Mouse (Mus musculus) layer of hippocampus, postnatal 36 days (tissue): Measurements from ENCODE around the gene D6Ertd527e. TPM values are rescaled to one million over a fixed set of nuclear protein-coding genes. Genes with fewer than 3 reads are reported as not detected.

Source experiments
- DNase-seq, 2 experiments: peaks; one replicate each; pipeline ENCODE4 v3.0.0; 2022
- total RNA-seq, 2 experiments: library from RNA; stranded (reverse); gene quantifications; 2 replicates each; pipeline ENCODE4 v1.2.3; 2021

The D6Ertd527e gene
- total RNA-seq, 2 experiments from 2014 or later, result not detected

- no peak for DNase-seq
Observed at GRCm38 (mm10) chr6:87112125-87112524, 7.6 kb downstream of the D6Ertd527e start.

- DNase-seq, result no peak
Observed at GRCm38 (mm10) chr6:87115981-87116380, 11.4 kb downstream of the D6Ertd527e start.

- no peak for DNase-seq
Observed at GRCm38 (mm10) chr6:87116596-87116995, 12.1 kb downstream of the D6Ertd527e start.

GRCm38 (mm10) chr6:87119066-87119837, 14.7 kb downstream of the D6Ertd527e start:
- no peak for DNase-seq

- DNase-seq, result no peak
Observed at GRCm38 (mm10) chr6:87119975-87120374, 15.4 kb downstream of the D6Ertd527e start.

GRCm38 (mm10) chr6:87120661-87121060, 16.1 kb downstream of the D6Ertd527e start:
- DNase-seq, result no peak

- no peak for DNase-seq
Observed at GRCm38 (mm10) chr6:87121961-87122360, 17.4 kb downstream of the D6Ertd527e start.

- no peak for DNase-seq
Observed at GRCm38 (mm10) chr6:87123406-87123805, 18.9 kb downstream of the D6Ertd527e start.

- DNase-seq, result no peak
Observed at GRCm38 (mm10) chr6:87123973-87124372, 19.4 kb downstream of the D6Ertd527e start.

GRCm38 (mm10) chr6:87127049-87127753, 22.7 kb downstream of the D6Ertd527e start:
- no peak for DNase-seq

- DNase-seq, result no peak
Observed at GRCm38 (mm10) chr6:87129861-87130260, 25.3 kb downstream of the D6Ertd527e start.

GRCm38 (mm10) chr6:87130628-87131027, 26.1 kb downstream of the D6Ertd527e start:
- no peak for DNase-seq

- DNase-seq, result no peak
Observed at GRCm38 (mm10) chr6:87131078-87131477, 26.5 kb downstream of the D6Ertd527e start.

- no peak for DNase-seq
Observed at GRCm38 (mm10) chr6:87133520-87133919, 29.0 kb downstream of the D6Ertd527e start.

GRCm38 (mm10) chr6:87133966-87134546, 29.5 kb downstream of the D6Ertd527e start:
- no peak for DNase-seq

- no peak for DNase-seq
Observed at GRCm38 (mm10) chr6:87138479-87138878, 33.9 kb downstream of the D6Ertd527e start.

- DNase-seq, result no peak
Observed at GRCm38 (mm10) chr6:87139796-87140553, 35.4 kb downstream of the D6Ertd527e start.

- no peak for DNase-seq
Observed at GRCm38 (mm10) chr6:87142239-87142638, 37.7 kb downstream of the D6Ertd527e start.

GRCm38 (mm10) chr6:87143594-87143993, 39.0 kb downstream of the D6Ertd527e start:
- DNase-seq, result no peak

- no peak for DNase-seq
Observed at GRCm38 (mm10) chr6:87147921-87148320, 43.4 kb downstream of the D6Ertd527e start.

GRCm38 (mm10) chr6:87150471-87150870, 45.9 kb downstream of the D6Ertd527e start:
- DNase-seq, result no peak

GRCm38 (mm10) chr6:87151427-87151826, 46.9 kb downstream of the D6Ertd527e start:
- DNase-seq, result no peak
